Mouse (Mus musculus): ENCODE data around the gene Tmtc2.

DNA sequence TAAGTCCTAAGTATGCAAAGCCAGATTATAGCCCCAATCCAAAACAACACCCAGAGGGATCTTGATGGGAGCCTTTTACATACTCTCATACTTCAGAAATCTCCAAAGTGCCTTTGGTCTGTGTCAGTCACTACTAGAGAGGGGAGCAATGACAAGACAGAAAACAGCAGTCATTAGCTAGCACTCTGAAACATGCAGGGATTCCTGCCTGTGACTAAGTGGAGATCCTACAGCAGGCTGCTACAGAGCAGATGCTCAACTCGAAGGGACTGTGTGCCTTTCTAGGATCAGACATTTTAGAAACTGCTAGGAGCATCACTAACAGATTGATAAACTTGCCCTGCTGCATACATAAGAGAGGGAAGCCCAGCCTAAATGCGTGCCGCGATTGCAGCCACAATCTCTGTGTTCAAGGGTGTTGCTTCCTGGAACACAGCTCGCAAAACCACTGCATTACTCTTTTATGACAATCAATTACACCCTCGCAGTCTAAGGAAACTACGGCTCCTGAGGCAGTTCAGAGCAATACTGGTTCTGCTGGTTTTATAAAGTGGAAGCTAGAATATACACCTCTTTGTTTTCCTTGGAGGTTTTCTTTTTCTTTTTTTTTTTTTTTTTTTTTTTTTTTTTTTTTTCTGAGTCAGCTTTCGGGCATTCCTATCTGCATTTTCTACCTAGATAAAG is 50.7 kb downstream of the Tmtc2 start:
- no peak for TF ChIP-seq CTCF (IDR thresholded peaks at IDR 0.05; ENCODE audit: low read depth, low read length)
- TF ChIP-seq POLR2A (IDR thresholded peaks at IDR 0.05; ENCODE audit: extremely low read depth, insufficient read depth, low read length), result no peak
